15 mouse cellular contexts compared by ENCODE assay signal in genomic region chr4:155040696-155041095, GRCm38 (mm10). TPM values are rescaled to one million over a fixed set of nuclear protein-coding genes. Genes with fewer than 3 reads are reported as not detected.
DNase-seq lines count a peak whose midpoint lies in the region; ATAC-seq and TF ChIP-seq lines count a peak whose summit lies in the region.
"Had no signal": no experiment of that assay in that cellular context is flagged by ENCODE, and none has a peak within 500 bp of the region (broad histone marks: within the 10 kb centered on the region; RNA-seq: fewer than 3 reads in every experiment).

No protein-coding gene starts in this region.

- no peak overlapping the region for H3K27ac ChIP-seq in forebrain, embryonic 12.5 days
- no peak overlapping the region for H3K27ac ChIP-seq in hindbrain, embryonic 16.5 days (ENCODE audit: low read depth, low read length)
- no peak overlapping the region for H3K27ac ChIP-seq in neural tube, embryonic 14.5 days (ENCODE audit: low read depth, low read length)
- H3K27ac ChIP-seq in thymus, adult 2 months (ENCODE audit: control insufficient read depth, insufficient read depth, low read length): no peak overlapping the region
- H3K27ac ChIP-seq in kidney, adult 2 months (ENCODE audit: insufficient read depth, low read depth, low read length): no peak overlapping the region
- H3K27ac ChIP-seq: heart, embryonic 13.5 days had no signal

- peak overlapping the region; percentile 13 for H3K9ac ChIP-seq in forebrain, embryonic 12.5 days
- peak overlapping the region; percentile 58; the same call in 1 of the 2 replicates for H3K9ac ChIP-seq in hindbrain, embryonic 16.5 days (ENCODE audit: low read depth, low read length)
- no peak overlapping the region; the same call in 1 of the 2 replicates for H3K9ac ChIP-seq in neural tube, embryonic 14.5 days (replicated peaks; ENCODE audit: low read depth, low read length)
- H3K9ac ChIP-seq: heart, embryonic 13.5 days had no signal

- 49% methylated on average over 6 of the region's 6 CpGs for WGBS in forebrain, embryonic 12.5 days
- 41% methylated on average over 6 of the region's 6 CpGs for WGBS in hindbrain, embryonic 16.5 days
- WGBS in neural tube, embryonic 14.5 days: 60% methylated on average over 6 of the region's 6 CpGs
- 67% methylated on average over 6 of the region's 6 CpGs for WGBS in thymus, adult 2 months
- WGBS in kidney, adult 2 months: 56% methylated on average over 6 of the region's 6 CpGs

- no peak for TF ChIP-seq POLR2A in thymus, adult 2 months (IDR thresholded peaks at IDR 0.05; ENCODE audit: control insufficient read depth, extremely low read depth, insufficient read depth, low read length, poor library complexity)
- TF ChIP-seq POLR2A in kidney, adult 2 months (IDR thresholded peaks at IDR 0.05; ENCODE audit: low read depth, low read length): no peak

- peak overlapping the region; percentile 4; the same call in 1 of the 2 replicates for H3K4me2 ChIP-seq in forebrain, embryonic 12.5 days
- H3K4me2 ChIP-seq in hindbrain, embryonic 16.5 days (ENCODE audit: low read length): peak overlapping the region; percentile 51
- peak overlapping the region; percentile 19; the same call in 1 of the 2 replicates for H3K4me2 ChIP-seq in neural tube, embryonic 14.5 days (ENCODE audit: low read depth, low read length)
- H3K4me2 ChIP-seq: heart, embryonic 13.5 days; liver, embryonic 11.5 days had no signal

- ATAC-seq in forebrain, embryonic 12.5 days (ENCODE audit: low FRiP score): no peak
- no peak for ATAC-seq in hindbrain, embryonic 16.5 days
- peak; percentile 42; the same call in 1 of the 2 replicates for ATAC-seq in neural tube, embryonic 14.5 days (ENCODE audit: low read depth)
- ATAC-seq: inflammation-experienced regulatory T-cells, adult 6 months; Patski had no signal

- TF ChIP-seq CTCF in thymus, adult 2 months (IDR thresholded peaks at IDR 0.05; ENCODE audit: borderline replicate concordance, control insufficient read depth, extremely low read depth, insufficient read depth, low read length, poor library complexity): no peak
- no peak for TF ChIP-seq CTCF in kidney, adult 2 months (conservative IDR thresholded peaks at IDR 0.05; ENCODE audit: insufficient read depth, insufficient read length, low read depth, low read length)

- intact Hi-C loops in left cerebral cortex, postnatal 4 days (cut with DNase I): no loop called here
- intact Hi-C loops in left cerebral cortex, postnatal 10 days (cut with DNase I): no loop called here

- H3K9me3 ChIP-seq in forebrain, embryonic 12.5 days: no peaks in the 10 kb centered on the region
- no peaks in the 10 kb centered on the region for H3K9me3 ChIP-seq in hindbrain, embryonic 16.5 days (ENCODE audit: control insufficient read depth, low read length)
- no peaks in the 10 kb centered on the region for H3K9me3 ChIP-seq in neural tube, embryonic 14.5 days (ENCODE audit: control insufficient read depth, low read length)
- H3K9me3 ChIP-seq: heart, embryonic 13.5 days had no signal

- peak; percentile 37 for DNase-seq in left cerebral cortex, postnatal 4 days
- DNase-seq in left cerebral cortex, postnatal 10 days (ENCODE audit: extremely low spot score in 1 of 2, low spot score in 2 of 2): no peak
- DNase-seq in thymus, adult 2 months: no peak
- no peak for DNase-seq in kidney, adult 2 months
- DNase-seq: adrenal gland, postnatal 25 days; gastrocnemius, postnatal 10 days; kidney, postnatal 14 days; lung, postnatal 14 days had no signal

- no peak overlapping the region for H3K4me3 ChIP-seq in forebrain, embryonic 12.5 days (replicated peaks)
- peak overlapping the region; percentile 22 for H3K4me3 ChIP-seq in hindbrain, embryonic 16.5 days (ENCODE audit: low read length)
- no peak overlapping the region for H3K4me3 ChIP-seq in neural tube, embryonic 14.5 days (ENCODE audit: low read depth, low read length)
- H3K4me3 ChIP-seq in thymus, adult 2 months (ENCODE audit: control insufficient read depth, insufficient read depth, low read length): no peak overlapping the region
- H3K4me3 ChIP-seq in kidney, adult 2 months (ENCODE audit: insufficient read depth, low read depth, low read length): no peak overlapping the region
- H3K4me3 ChIP-seq: heart, embryonic 13.5 days had no signal

- peaks cover 78% of the 10 kb centered on the region for H3K27me3 ChIP-seq in forebrain, embryonic 12.5 days
- peaks cover 15% of the 10 kb centered on the region for H3K27me3 ChIP-seq in hindbrain, embryonic 16.5 days (replicated peaks; ENCODE audit: control insufficient read depth, insufficient read depth, low read length)
- peaks cover 24% of the 10 kb centered on the region for H3K27me3 ChIP-seq in neural tube, embryonic 14.5 days (ENCODE audit: control insufficient read depth, insufficient read depth, low read length)
- peaks cover 4% of the 10 kb centered on the region; the same call in 1 of the 2 replicates for H3K27me3 ChIP-seq in thymus, adult 2 months (ENCODE audit: control insufficient read depth, insufficient read depth, low read length)
- no peaks in the 10 kb centered on the region for H3K27me3 ChIP-seq in kidney, adult 2 months (replicated peaks; ENCODE audit: control insufficient read depth, insufficient read depth, low read length)

- no peaks in the 10 kb centered on the region for H3K36me3 ChIP-seq in forebrain, embryonic 12.5 days (replicated peaks)
- H3K36me3 ChIP-seq in hindbrain, embryonic 16.5 days (ENCODE audit: control insufficient read depth, insufficient read depth, low read length): no peaks in the 10 kb centered on the region
- no peaks in the 10 kb centered on the region for H3K36me3 ChIP-seq in neural tube, embryonic 14.5 days (ENCODE audit: control insufficient read depth, insufficient read depth, low read length)
- no peaks in the 10 kb centered on the region for H3K36me3 ChIP-seq in thymus, adult 2 months (ENCODE audit: control insufficient read depth, insufficient read depth, low read length)
- no peaks in the 10 kb centered on the region for H3K36me3 ChIP-seq in kidney, adult 2 months (ENCODE audit: control insufficient read depth, insufficient read depth, low read length)
- H3K36me3 ChIP-seq: heart, embryonic 13.5 days had no signal

- peaks cover 29% of the 10 kb centered on the region for H3K4me1 ChIP-seq in forebrain, embryonic 12.5 days
- peaks cover 32% of the 10 kb centered on the region for H3K4me1 ChIP-seq in hindbrain, embryonic 16.5 days (ENCODE audit: control insufficient read depth, insufficient read depth, low read depth, low read length)
- H3K4me1 ChIP-seq in neural tube, embryonic 14.5 days (ENCODE audit: control insufficient read depth, insufficient read depth, low read length): peaks cover 4% of the 10 kb centered on the region
- H3K4me1 ChIP-seq in thymus, adult 2 months (replicated peaks; ENCODE audit: control insufficient read depth, insufficient read depth, low read length): no peaks in the 10 kb centered on the region
- no peaks in the 10 kb centered on the region for H3K4me1 ChIP-seq in kidney, adult 2 months (ENCODE audit: control insufficient read depth, insufficient read depth, low read length)

RNA-seq across cellular contexts. Expression of gene Plch2, which starts 15.9 kb away (rescaled TPM):
- 10 to 100 TPM; 50.9 to 56.1 TPM for total RNA-seq in left cerebral cortex, postnatal 4 days (2021)
- total RNA-seq in left cerebral cortex, postnatal 10 days (2021): 10 to 100 TPM; 33.3 to 41.2 TPM
- polyA plus RNA-seq in forebrain, embryonic 12.5 days (2016; fragmentation: Nextera tagmentation; extraction: Ambion mirVana): 4.2 and 5.3 TPM in 2 replicates
- 17.0 and 19.5 TPM in 2 replicates for polyA plus RNA-seq in hindbrain, embryonic 16.5 days (2015; fragmentation: Nextera tagmentation; extraction: Ambion mirVana)
- polyA plus RNA-seq in neural tube, embryonic 14.5 days (2014; fragmentation: Nextera tagmentation; extraction: Ambion mirVana): 10.7 and 16.0 TPM in 2 replicates
- polyA plus RNA-seq in thymus, adult 2 months (2012; rRNA removed): 7.6 and 10.0 TPM in 2 replicates
- polyA plus RNA-seq in kidney, adult 2 months (2012; rRNA removed): 0.52 and 2.3 TPM in 2 replicates
- polyA plus RNA-seq: inflammation-experienced regulatory T-cells, adult 6 months had no signal

RNA-seq across cellular contexts. Expression of gene Pex10, which starts 26.1 kb away (rescaled TPM):
- total RNA-seq in left cerebral cortex, postnatal 4 days (2021): 10 to 100 TPM; 12.0 to 13.5 TPM
- total RNA-seq in left cerebral cortex, postnatal 10 days (2021): 10 to 100 TPM; 18.0 to 19.3 TPM
- polyA plus RNA-seq in forebrain, embryonic 12.5 days (2016; fragmentation: Nextera tagmentation; extraction: Ambion mirVana): 17.2 and 19.3 TPM in 2 replicates
- 20.6 and 21.1 TPM in 2 replicates for polyA plus RNA-seq in hindbrain, embryonic 16.5 days (2015; fragmentation: Nextera tagmentation; extraction: Ambion mirVana)
- polyA plus RNA-seq in neural tube, embryonic 14.5 days (2014; fragmentation: Nextera tagmentation; extraction: Ambion mirVana): 6.6 and 8.6 TPM in 2 replicates
- 32.8 and 38.0 TPM in 2 replicates for polyA plus RNA-seq in thymus, adult 2 months (2012; rRNA removed)
- 23.9 and 25.6 TPM in 2 replicates for polyA plus RNA-seq in kidney, adult 2 months (2012; rRNA removed)

RNA-seq across cellular contexts. Expression of gene Rer1, which starts 45.5 kb away (rescaled TPM):
- 10 to 100 TPM; 65.1 to 67.9 TPM for total RNA-seq in left cerebral cortex, postnatal 4 days (2021)
- 10 to 100 TPM; 68.8 to 71.0 TPM for total RNA-seq in left cerebral cortex, postnatal 10 days (2021)
- polyA plus RNA-seq in forebrain, embryonic 12.5 days (2016; fragmentation: Nextera tagmentation; extraction: Ambion mirVana): 128 and 129 TPM in 2 replicates
- 125 and 131 TPM in 2 replicates for polyA plus RNA-seq in hindbrain, embryonic 16.5 days (2015; fragmentation: Nextera tagmentation; extraction: Ambion mirVana)
- polyA plus RNA-seq in neural tube, embryonic 14.5 days (2014; fragmentation: Nextera tagmentation; extraction: Ambion mirVana): 132 and 137 TPM in 2 replicates
- polyA plus RNA-seq in thymus, adult 2 months (2012; rRNA removed): 107 and 111 TPM in 2 replicates
- polyA plus RNA-seq in kidney, adult 2 months (2012; rRNA removed): 133 TPM in 2 replicates

RNA-seq across cellular contexts. Expression of gene Morn1, which starts 45.7 kb away (rescaled TPM):
- 10 to 100 TPM; 11.0 to 12.9 TPM for total RNA-seq in left cerebral cortex, postnatal 4 days (2021)
- 10 to 100 TPM; 16.0 to 16.3 TPM for total RNA-seq in left cerebral cortex, postnatal 10 days (2021)
- 6.9 and 7.0 TPM in 2 replicates for polyA plus RNA-seq in forebrain, embryonic 12.5 days (2016; fragmentation: Nextera tagmentation; extraction: Ambion mirVana)
- polyA plus RNA-seq in hindbrain, embryonic 16.5 days (2015; fragmentation: Nextera tagmentation; extraction: Ambion mirVana): 7.5 and 9.5 TPM in 2 replicates
- 6.3 and 6.8 TPM in 2 replicates for polyA plus RNA-seq in neural tube, embryonic 14.5 days (2014; fragmentation: Nextera tagmentation; extraction: Ambion mirVana)
- polyA plus RNA-seq in thymus, adult 2 months (2012; rRNA removed): 3.8 and 5.0 TPM in 2 replicates
- 10.4 and 12.4 TPM in 2 replicates for polyA plus RNA-seq in kidney, adult 2 months (2012; rRNA removed)
